Mouse (Mus musculus) forebrain, postnatal 0 days (tissue): Measurements from ENCODE around the gene Cd99l2. TPM values are rescaled to one million over a fixed set of nuclear protein-coding genes. Genes with fewer than 3 reads are reported as not detected.

Source experiments
- ATAC-seq: fragments of 200-750 bp; cut with Nextera tagmentation; 2 replicates; pipeline ENCODE4 v1.8.0; 2017; ENCODE audit warnings: mild to moderate bottlenecking, moderate library complexity
- DNase-seq: peaks from one replicate; pipeline ENCODE4 v3.0.0-alpha.2; 2015
- H3K27ac ChIP-seq: fragments of 300-500 bp; sonication (generic); 2 replicates; pipeline ENCODE4 v1.5.1; 2014; ENCODE audit warnings: low read depth, mild to moderate bottlenecking, antibody characterized with exemption, low read length, moderate library complexity, mixed read lengths
- H3K27me3 ChIP-seq: fragments of 300-500 bp; sonication (generic); 2 replicates; pipeline ENCODE4 v1.6.1; 2014; ENCODE audit warnings: mild to moderate bottlenecking, low read length, mixed read lengths; ENCODE audit not compliant: insufficient read depth
- H3K36me3 ChIP-seq: fragments of 300-500 bp; sonication (generic); 2 replicates; pipeline ENCODE4 v1.6.1; 2014; ENCODE audit warnings: mild to moderate bottlenecking, moderate library complexity; ENCODE audit not compliant: insufficient read depth
- H3K4me1 ChIP-seq: fragments of 300-500 bp; sonication (generic); 2 replicates; pipeline ENCODE4 v1.6.1; 2014; ENCODE audit warnings: antibody characterized with exemption; ENCODE audit not compliant: insufficient read depth
- H3K4me2 ChIP-seq: fragments of 300-500 bp; sonication (generic); 2 replicates; pipeline ENCODE4 v1.6.1; 2014; ENCODE audit warnings: low read depth, mild to moderate bottlenecking, moderate library complexity
- H3K4me3 ChIP-seq: fragments of 300-500 bp; sonication (generic); 2 replicates; pipeline ENCODE4 v1.5.1; 2014; ENCODE audit warnings: low read depth, low read length, mixed read lengths
- H3K9ac ChIP-seq: fragments of 300-500 bp; sonication (generic); 2 replicates; pipeline ENCODE4 v1.6.1; 2014; ENCODE audit warnings: mild to moderate bottlenecking
- H3K9me3 ChIP-seq: fragments of 300-500 bp; sonication (generic); 2 replicates; pipeline ENCODE4 v1.6.1; 2016; ENCODE audit warnings: low read length
- CTCF ChIP-seq: sonication (generic); IDR thresholded peaks from 2 replicates; pipeline ENCODE4 v1.5.1; 2016; ENCODE audit warnings: antibody characterized with exemption, control low read depth, low read depth
- WGBS: fragments of 180-500 bp; shearing (Covaris S2); extraction: QIAGEN DNeasy Blood & Tissue Kit; methylation state at CpG from one replicate; pipeline ENCODE4 v1.1.7; 2014; 5-methylcytosine and 5-hydroxymethylcytosine counted together
- microRNA-seq, 2 experiments: library from miRNA; unstranded; fragments of <30 nt; microRNA quantifications; one replicate each; pipeline ENCODE4; 2016
- polyA plus RNA-seq: library from polyadenylated mRNA; unstranded; fragments of >200 nt; fragmentation: Nextera tagmentation; extraction: Ambion mirVana; gene quantifications from 2 replicates; pipeline ENCODE4 v1.2.1, GENCODE M21; 2015
- total RNA-seq: library from RNA; depleted of rRNA; stranded (reverse); fragments of >200 nt; gene quantifications from 2 replicates; pipeline ENCODE4 v1.2.3, GENCODE M21; 2014; rRNA removed

The Cd99l2 gene
- total and polyA plus RNA-seq, 2 experiments from 2014 or later = 61.1 to 94.8 TPM

DNA sequence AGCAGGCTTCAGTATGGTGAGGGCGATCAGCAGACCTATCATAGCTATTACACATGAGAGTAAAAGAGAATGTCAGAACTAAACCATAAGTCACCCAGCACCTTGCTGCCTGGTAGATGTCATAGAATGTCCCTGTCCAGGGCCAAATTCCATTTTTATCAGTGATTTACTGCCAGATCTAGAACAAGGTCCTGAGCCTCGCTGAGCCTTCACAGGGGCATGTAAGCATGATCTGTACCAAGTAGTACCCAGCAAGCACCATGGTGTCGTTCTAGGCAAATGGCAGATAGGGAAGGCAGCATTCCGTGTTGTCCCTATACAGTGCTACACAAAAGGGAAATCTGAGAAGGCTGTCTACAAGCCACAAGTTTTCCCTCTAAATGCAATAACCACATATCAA, 79.0 kb downstream of the Cd99l2 start:
- Histone ChIP-seq H3K4me2 (no peak overlapping the region), H3K4me1 (no peaks in the 10 kb centered on the region), H3K9ac (no peak overlapping the region), H3K9me3 (no peaks in the 10 kb centered on the region), H3K27me3 (no peaks in the 10 kb centered on the region), H3K36me3 (peaks cover 3% of the 10 kb centered on the region; the same call in 1 of the 2 replicates), H3K4me3 (no peak overlapping the region), H3K27ac (no peak overlapping the region)
- no peak for DNase-seq
- no peak for TF ChIP-seq CTCF
- 87% methylated on average over 4 of the region's 4 CpGs for WGBS
- no peak for ATAC-seq

DNA sequence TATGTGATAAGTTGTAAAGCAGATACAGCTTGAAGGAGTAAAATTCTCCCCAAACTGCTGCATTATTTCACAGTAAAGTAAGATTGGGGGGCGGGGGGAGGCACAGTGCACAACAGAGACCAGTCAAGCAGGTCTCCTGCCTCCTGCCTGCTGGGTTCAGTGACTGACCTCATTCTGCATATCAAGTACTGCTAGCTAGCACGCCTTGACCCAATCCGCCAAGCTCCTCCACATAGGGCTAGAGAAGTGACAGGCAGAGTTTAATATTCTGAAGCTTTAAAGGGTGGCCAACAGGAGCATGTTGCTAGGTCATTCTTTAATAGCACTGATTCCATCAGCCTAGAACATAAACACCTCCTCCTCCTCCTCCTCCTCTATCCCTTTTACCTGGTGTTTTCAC, 79.9 kb downstream of the Cd99l2 start:
- H3K27me3 ChIP-seq = no peaks in the 10 kb centered on the region
- no peak overlapping the region for H3K4me2 ChIP-seq
- TF ChIP-seq CTCF = no peak
- no peak overlapping the region for H3K9ac ChIP-seq
- no peaks in the 10 kb centered on the region for H3K9me3 ChIP-seq
- H3K4me1 ChIP-seq = no peaks in the 10 kb centered on the region
- DNase-seq (no peak), ATAC-seq (no peak)
- H3K27ac ChIP-seq = no peak overlapping the region
- peaks cover 3% of the 10 kb centered on the region; the same call in 1 of the 2 replicates for H3K36me3 ChIP-seq
- 79% methylated on average over 3 of the region's 3 CpGs for WGBS
- no peak overlapping the region for H3K4me3 ChIP-seq

- TF ChIP-seq CTCF = no peak
- Histone ChIP-seq H3K9ac (no peak overlapping the region), H3K27me3 (no peaks in the 10 kb centered on the region), H3K4me2 (no peak overlapping the region), H3K4me1 (no peaks in the 10 kb centered on the region), H3K27ac (no peak overlapping the region), H3K36me3 (no peaks in the 10 kb centered on the region), H3K4me3 (no peak overlapping the region), H3K9me3 (no peaks in the 10 kb centered on the region)
- WGBS = 69% methylated on average over 1 of the region's 1 CpGs
- no peak for DNase-seq
- ATAC-seq = no peak
These were observed 84.3 kb downstream of the Cd99l2 start for GRCm38 (mm10) chrX:71408386-71408785.

DNA sequence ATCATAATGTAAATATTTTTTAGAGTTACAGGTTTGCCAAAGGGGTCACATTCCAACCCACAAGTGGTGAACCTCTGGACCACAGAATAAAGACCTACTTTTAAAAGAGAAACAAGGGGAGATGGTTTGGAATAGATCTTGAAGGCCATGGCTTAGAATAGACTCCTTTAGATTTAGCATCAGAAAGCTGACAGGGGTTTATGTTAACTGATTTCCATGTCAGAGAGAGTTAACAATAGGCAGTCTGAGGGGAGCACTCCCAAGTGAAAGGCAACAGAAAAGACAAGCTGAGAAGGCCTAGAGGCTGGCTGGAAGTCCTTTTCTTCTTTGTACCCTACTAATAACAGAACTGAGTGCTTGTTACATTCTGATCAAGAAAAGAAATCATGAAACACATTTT, 86.4 kb downstream of the Cd99l2 start:
- no peak for DNase-seq
- H3K27ac ChIP-seq = no peak overlapping the region
- H3K27me3 ChIP-seq = no peaks in the 10 kb centered on the region
- no peak overlapping the region for H3K4me2 ChIP-seq
- no peaks in the 10 kb centered on the region for H3K4me1 ChIP-seq
- H3K9ac ChIP-seq = no peak overlapping the region
- TF ChIP-seq CTCF = no peak
- no peaks in the 10 kb centered on the region for H3K36me3 ChIP-seq
- no peak overlapping the region for H3K4me3 ChIP-seq
- no peak for ATAC-seq
- no peaks in the 10 kb centered on the region for H3K9me3 ChIP-seq

GRCm38 (mm10) chrX:71396326-71396725, 96.3 kb downstream of the Cd99l2 start:
- H3K9me3 ChIP-seq = no peaks in the 10 kb centered on the region
- no peak for DNase-seq
- no peak for TF ChIP-seq CTCF
- no peaks in the 10 kb centered on the region for H3K36me3 ChIP-seq
- H3K4me3 ChIP-seq = no peak overlapping the region
- no peak overlapping the region for H3K9ac ChIP-seq
- H3K4me2 ChIP-seq = no peak overlapping the region
- no peak for ATAC-seq
- no peaks in the 10 kb centered on the region for H3K4me1 ChIP-seq
- H3K27me3 ChIP-seq = no peaks in the 10 kb centered on the region; the same call in 1 of the 2 replicates
- WGBS = 83% methylated on average over 4 of the region's 4 CpGs
- no peak overlapping the region for H3K27ac ChIP-seq

DNA sequence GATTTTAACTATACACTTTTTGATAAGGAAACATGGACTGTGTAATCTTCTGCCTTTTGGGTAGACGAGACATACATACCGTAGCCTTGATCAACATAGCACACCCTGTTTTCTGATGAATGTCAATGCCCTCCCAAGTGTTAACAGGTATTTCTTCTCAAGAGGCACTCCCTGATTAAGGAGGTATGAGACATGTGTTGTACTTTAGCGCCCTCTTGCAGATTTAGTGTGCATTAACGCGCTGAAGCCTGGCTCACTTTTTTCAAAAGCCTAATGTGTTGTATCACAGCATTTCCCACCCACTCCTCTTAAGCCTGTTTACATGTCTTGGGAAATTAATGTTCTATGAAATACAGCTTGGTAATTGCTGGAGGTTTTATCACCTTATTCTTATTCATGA, 111.1 kb downstream of the Cd99l2 start:
- no peak overlapping the region for H3K4me2 ChIP-seq
- H3K4me3 ChIP-seq = no peak overlapping the region
- TF ChIP-seq CTCF = peak; percentile 67
- no peak overlapping the region for H3K9ac ChIP-seq
- H3K4me1 ChIP-seq = no peaks in the 10 kb centered on the region
- ATAC-seq (no peak), DNase-seq (peak; percentile 59)
- no peaks in the 10 kb centered on the region for H3K36me3 ChIP-seq
- no peaks in the 10 kb centered on the region for H3K27me3 ChIP-seq
- H3K9me3 ChIP-seq = no peaks in the 10 kb centered on the region
- no peak overlapping the region for H3K27ac ChIP-seq
- WGBS = 52% methylated on average over 5 of the region's 5 CpGs

- no peak overlapping the region for H3K4me2 ChIP-seq
- no peak overlapping the region for H3K27ac ChIP-seq
- H3K36me3 ChIP-seq = no peaks in the 10 kb centered on the region
- DNase-seq (no peak), ATAC-seq (no peak)
- no peak overlapping the region for H3K4me3 ChIP-seq
- H3K9me3 ChIP-seq = no peaks in the 10 kb centered on the region
- TF ChIP-seq CTCF = no peak
- no peak overlapping the region for H3K9ac ChIP-seq
- 89% methylated on average over 2 of the region's 2 CpGs for WGBS
- H3K4me1 ChIP-seq = no peaks in the 10 kb centered on the region
- H3K27me3 ChIP-seq = no peaks in the 10 kb centered on the region
These were observed 114.2 kb downstream of the Cd99l2 start for GRCm38 (mm10) chrX:71378435-71378834.

GRCm38 (mm10) chrX:71376781-71377180, 115.9 kb downstream of the Cd99l2 start:
- H3K4me3 ChIP-seq = no peak overlapping the region
- no peak for DNase-seq
- ATAC-seq = no peak
- H3K27ac ChIP-seq = no peak overlapping the region
- H3K4me1 ChIP-seq = no peaks in the 10 kb centered on the region
- no peak for TF ChIP-seq CTCF
- no peak overlapping the region for H3K4me2 ChIP-seq
- no peaks in the 10 kb centered on the region for H3K36me3 ChIP-seq
- H3K27me3 ChIP-seq = no peaks in the 10 kb centered on the region
- H3K9ac ChIP-seq = no peak overlapping the region
- WGBS = 93% methylated on average over 1 of the region's 1 CpGs
- H3K9me3 ChIP-seq = no peaks in the 10 kb centered on the region

Small RNA genes within 50 kb of the gene (microRNA-seq; reads per million reads assigned to microRNA genes)
- 0 reads per million in 2 experiments for gene Gm23945

Other genes starting within 250 kb of the Cd99l2 start
- 31.1 and 39.3 TPM in 2 replicates for gene Mtmr1, start 128.1 kb downstream of the Cd99l2 start, total RNA-seq
- gene Mtmr1, start 128.1 kb downstream of the Cd99l2 start, polyA plus RNA-seq = 7.4 and 9.9 TPM in 2 replicates
- 172 and 181 TPM in 2 replicates for gene Hmgb3, start 63.1 kb upstream of the Cd99l2 start, total RNA-seq
- gene Hmgb3, start 63.1 kb upstream of the Cd99l2 start, polyA plus RNA-seq = 377 and 460 TPM in 2 replicates
- 2.8 TPM in 2 replicates for gene Gpr50, start 170.8 kb upstream of the Cd99l2 start, total RNA-seq
- 1.1 and 2.4 TPM in 2 replicates for gene Gpr50, start 170.8 kb upstream of the Cd99l2 start, polyA plus RNA-seq